ENCODE assay signal across 18 mouse cellular contexts in the genomic region with DNA sequence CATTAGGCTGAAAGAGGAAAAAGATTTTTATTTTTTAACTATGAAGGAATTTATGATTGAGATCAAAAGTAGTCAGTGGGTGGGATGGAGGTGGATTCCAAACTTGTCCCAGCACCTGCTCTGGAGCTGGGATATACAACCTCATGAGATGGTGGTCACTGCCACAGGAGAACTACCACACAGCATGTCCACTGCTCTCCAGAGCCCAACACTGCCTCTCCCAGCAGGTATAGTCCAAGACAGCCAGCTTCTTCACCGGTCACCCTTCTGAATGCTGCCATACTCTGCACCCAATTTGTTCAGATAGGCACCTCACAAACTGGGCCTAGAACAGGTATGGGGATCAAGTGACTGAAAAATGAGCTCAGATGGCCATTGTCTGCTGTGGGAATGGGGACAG. TPM values are rescaled to one million over a fixed set of nuclear protein-coding genes. Genes with fewer than 3 reads are reported as not detected.
A peak's percentile ranks its signal among the peaks of the same experiment; 100 is the strongest.
DNase-seq lines count a peak whose midpoint lies in the region; ATAC-seq lines count a peak whose summit lies in the region.
"Had no signal": no experiment of that assay in that cellular context is flagged by ENCODE, and none has a peak within 500 bp of the region (broad histone marks: within the 10 kb centered on the region; RNA-seq: fewer than 3 reads in every experiment).

No protein-coding gene starts in this region.

- intact Hi-C loops in heart, postnatal 14 days (cut with DNase I) = no loop called here

- 0 out of 2 replicates have a peak, but pooled peaks cover 3% of the 10 kb centered on the region for H3K4me1 ChIP-seq in heart, embryonic 12.5 days (replicated peaks)
- H3K4me1 ChIP-seq in heart, embryonic 10.5 days = peaks cover 8% of the 10 kb centered on the region; the same call in 1 of the 2 replicates
- no peaks in the 10 kb centered on the region for H3K4me1 ChIP-seq in hindbrain, embryonic 13.5 days (replicated peaks)
- H3K4me1 ChIP-seq in hindbrain, embryonic 10.5 days (replicated peaks) = 0 out of 2 replicates have a peak, but pooled peaks cover 6% of the 10 kb centered on the region
- no peaks in the 10 kb centered on the region for H3K4me1 ChIP-seq in forebrain, embryonic 16.5 days (replicated peaks; ENCODE audit: control insufficient read depth, insufficient read depth, low read length)

- H3K27ac ChIP-seq in heart, embryonic 12.5 days (ENCODE audit: poor library complexity, severe bottlenecking) = no peak overlapping the region
- no peak overlapping the region for H3K27ac ChIP-seq in heart, embryonic 10.5 days
- H3K27ac ChIP-seq in hindbrain, embryonic 13.5 days = no peak overlapping the region
- no peak overlapping the region for H3K27ac ChIP-seq in hindbrain, embryonic 10.5 days
- H3K27ac ChIP-seq in forebrain, embryonic 16.5 days (ENCODE audit: low read length) = no peak overlapping the region

- peak; percentile 86 for DNase-seq in heart, adult 11 months
- DNase-seq in heart, embryonic 10.5 days (ENCODE audit: low spot score) = peak; percentile 56
- no peak for DNase-seq in heart, postnatal 14 days
- DNase-seq in hindbrain, embryonic 10.5 days (ENCODE audit: low spot score) = no peak
- DNase-seq in Muller cell, postnatal 12 days (ENCODE audit: inconsistent ontology term) = peak; percentile 16
- DNase-seq: adrenal gland, postnatal 10 days; adrenal gland, postnatal 25 days; B cell, adult 2 months; cerebellum, adult 11 months; cerebellum, adult 11-12 months; cerebellum, adult 18-20 months had no signal

- no peak overlapping the region for H3K4me3 ChIP-seq in heart, embryonic 12.5 days
- H3K4me3 ChIP-seq in heart, embryonic 10.5 days = no peak overlapping the region
- H3K4me3 ChIP-seq in hindbrain, embryonic 13.5 days = no peak overlapping the region
- no peak overlapping the region for H3K4me3 ChIP-seq in hindbrain, embryonic 10.5 days
- no peak overlapping the region for H3K4me3 ChIP-seq in forebrain, embryonic 16.5 days (replicated peaks; ENCODE audit: low read length)

- WGBS in heart, embryonic 12.5 days = 97% methylated on average over 1 of the region's 1 CpGs
- 94% methylated on average over 1 of the region's 1 CpGs for WGBS in heart, embryonic 10.5 days
- WGBS in hindbrain, embryonic 13.5 days = 97% methylated on average over 1 of the region's 1 CpGs
- 98% methylated on average over 1 of the region's 1 CpGs for WGBS in hindbrain, embryonic 10.5 days
- 100% methylated on average over 1 of the region's 1 CpGs for WGBS in forebrain, embryonic 16.5 days

- no peaks in the 10 kb centered on the region for H3K36me3 ChIP-seq in heart, embryonic 12.5 days
- no peaks in the 10 kb centered on the region for H3K36me3 ChIP-seq in heart, embryonic 10.5 days
- no peaks in the 10 kb centered on the region for H3K36me3 ChIP-seq in hindbrain, embryonic 13.5 days
- H3K36me3 ChIP-seq in hindbrain, embryonic 10.5 days = no peaks in the 10 kb centered on the region
- H3K36me3 ChIP-seq in forebrain, embryonic 16.5 days (ENCODE audit: control insufficient read depth, insufficient read depth) = no peaks in the 10 kb centered on the region
- H3K36me3 ChIP-seq: G1E had no signal

- no peak overlapping the region for H3K9ac ChIP-seq in heart, embryonic 12.5 days
- H3K9ac ChIP-seq in hindbrain, embryonic 13.5 days = 0 out of 2 replicates have a peak overlapping the region, but pooled peaks have one; percentile 14
- H3K9ac ChIP-seq in forebrain, embryonic 16.5 days (replicated peaks; ENCODE audit: low read depth, low read length) = no peak overlapping the region

- no peak overlapping the region for H3K4me2 ChIP-seq in heart, embryonic 12.5 days
- H3K4me2 ChIP-seq in hindbrain, embryonic 13.5 days = no peak overlapping the region
- no peak overlapping the region for H3K4me2 ChIP-seq in forebrain, embryonic 16.5 days (ENCODE audit: low read length)

- no peaks in the 10 kb centered on the region for H3K27me3 ChIP-seq in heart, embryonic 12.5 days (replicated peaks)
- 0 out of 2 replicates have a peak, but pooled peaks cover 7% of the 10 kb centered on the region for H3K27me3 ChIP-seq in heart, embryonic 10.5 days (ENCODE audit: insufficient read depth, poor library complexity, severe bottlenecking)
- H3K27me3 ChIP-seq in hindbrain, embryonic 13.5 days = no peaks in the 10 kb centered on the region
- H3K27me3 ChIP-seq in hindbrain, embryonic 10.5 days (ENCODE audit: insufficient read depth, poor library complexity, severe bottlenecking) = no peaks in the 10 kb centered on the region
- no peaks in the 10 kb centered on the region for H3K27me3 ChIP-seq in forebrain, embryonic 16.5 days (replicated peaks; ENCODE audit: control insufficient read depth, insufficient read depth, low read length)
- H3K27me3 ChIP-seq: Patski had no signal

- no peaks in the 10 kb centered on the region for H3K9me3 ChIP-seq in heart, embryonic 12.5 days (replicated peaks)
- no peaks in the 10 kb centered on the region for H3K9me3 ChIP-seq in heart, embryonic 10.5 days
- H3K9me3 ChIP-seq in hindbrain, embryonic 13.5 days = no peaks in the 10 kb centered on the region
- H3K9me3 ChIP-seq in hindbrain, embryonic 10.5 days = no peaks in the 10 kb centered on the region
- H3K9me3 ChIP-seq in forebrain, embryonic 16.5 days (ENCODE audit: control insufficient read depth, low read length) = no peaks in the 10 kb centered on the region

- no peak for ATAC-seq in heart, embryonic 12.5 days (ENCODE audit: insufficient number of reproducible peaks, low FRiP score)
- no peak for ATAC-seq in hindbrain, embryonic 13.5 days (ENCODE audit: low FRiP score)
- ATAC-seq in forebrain, embryonic 16.5 days = no peak
- ATAC-seq: activated CD4-positive, CD25-positive, alpha-beta regulatory T cell, adult 4 months; CD4-positive, CD25-positive, alpha-beta regulatory T cell, adult 4 months; Patski had no signal

RNA-seq across cellular contexts. Expression of a gene that starts 36.3 kb away (rescaled TPM):
- polyA plus RNA-seq in heart, embryonic 12.5 days (2016; fragmentation: Nextera tagmentation; extraction: Ambion mirVana) = 172 and 183 TPM in 2 replicates
- polyA plus RNA-seq in heart, embryonic 10.5 days (2016; fragmentation: Nextera tagmentation; extraction: Ambion mirVana) = 111 and 177 TPM in 2 replicates
- 100 to 1,000 TPM; 105 to 126 TPM for total RNA-seq in heart, postnatal 14 days (2021)
- polyA plus RNA-seq in hindbrain, embryonic 13.5 days (2015; fragmentation: Nextera tagmentation; extraction: Ambion mirVana) = 32.7 and 35.8 TPM in 2 replicates
- 65.7 and 67.8 TPM in 2 replicates for polyA plus RNA-seq in hindbrain, embryonic 10.5 days (2016; fragmentation: Nextera tagmentation; extraction: Ambion mirVana)
- 56.6 and 57.4 TPM in 2 replicates for polyA plus RNA-seq in forebrain, embryonic 16.5 days (2015; fragmentation: Nextera tagmentation; extraction: Ambion mirVana)
- polyA plus RNA-seq: G1E had no signal

Comparison
In these comparisons a context has a peak if more than half of its experiments do, and no peak if none do; other contexts are left out.
1. DNase-seq: peak in heart, adult 11 months (single experiment), heart, embryonic 10.5 days (single experiment) and Muller cell, postnatal 12 days (single experiment); none in heart, postnatal 14 days (0 of 2) and hindbrain, embryonic 10.5 days (single experiment).